Mouse (Mus musculus) midbrain, embryonic 16.5 days (tissue): ENCODE data around the gene Fndc4. TPM values are rescaled to one million over a fixed set of nuclear protein-coding genes. Genes with fewer than 3 reads are reported as not detected.

Experiments
- ATAC-seq: fragments of 200-750 bp; cut with Nextera tagmentation; 2 replicates; pipeline ENCODE4 v1.8.0; 2017; ENCODE audit warnings: moderate TSS enrichment
- H3K27ac ChIP-seq: fragments of 300-500 bp; sonication (generic); 2 replicates; pipeline ENCODE4 v1.5.1; 2014; ENCODE audit warnings: mild to moderate bottlenecking, low read length, mixed read lengths
- H3K27me3 ChIP-seq: fragments of 300-500 bp; sonication (generic); 2 replicates; pipeline ENCODE4 v1.6.1; 2014; ENCODE audit warnings: low read depth, low read length, mixed read lengths; ENCODE audit not compliant: control insufficient read depth, insufficient read depth
- H3K36me3 ChIP-seq: fragments of 300-500 bp; sonication (generic); 2 replicates; pipeline ENCODE4 v1.6.1; 2014; ENCODE audit warnings: mild to moderate bottlenecking, low read length, moderate library complexity, mixed read lengths; ENCODE audit not compliant: control insufficient read depth, insufficient read depth
- H3K4me1 ChIP-seq: fragments of 300-500 bp; sonication (generic); 2 replicates; pipeline ENCODE4 v1.6.1; 2014; ENCODE audit warnings: mild to moderate bottlenecking, low read length, mixed read lengths; ENCODE audit not compliant: control insufficient read depth, insufficient read depth
- H3K4me2 ChIP-seq: fragments of 300-500 bp; sonication (generic); 2 replicates; pipeline ENCODE4 v1.6.1; 2014; ENCODE audit warnings: mild to moderate bottlenecking, low read length, mixed read lengths
- H3K4me3 ChIP-seq: fragments of 300-500 bp; sonication (generic); 2 replicates; pipeline ENCODE4 v1.5.1; 2014; ENCODE audit warnings: low read depth, mild to moderate bottlenecking, low read length, moderate library complexity, mixed read lengths
- H3K9ac ChIP-seq: fragments of 300-500 bp; sonication (generic); 2 replicates; pipeline ENCODE4 v1.6.1; 2014; ENCODE audit warnings: low read depth, low read length, mixed read lengths
- H3K9me3 ChIP-seq: fragments of 300-500 bp; sonication (generic); replicated peaks from 2 replicates; pipeline ENCODE4 v1.6.1; 2014; ENCODE audit warnings: mild to moderate bottlenecking, low read length, mixed read lengths; ENCODE audit not compliant: control insufficient read depth, poor library complexity, severe bottlenecking
- WGBS: fragments of 180-500 bp; shearing (Covaris S2); extraction: QIAGEN DNeasy Blood & Tissue Kit; methylation state at CpG from one replicate; pipeline ENCODE4 v1.1.7; 2014; 5-methylcytosine and 5-hydroxymethylcytosine counted together
- polyA plus RNA-seq: library from polyadenylated mRNA; unstranded; fragments of >200 nt; fragmentation: Nextera tagmentation; extraction: Ambion mirVana; gene quantifications from 2 replicates; pipeline ENCODE4 v1.2.1, GENCODE M21; 2015

Fndc4 gene
- polyA plus RNA-seq, 1 experiment from 2014 or later, result 97.6 TPM

DNA sequence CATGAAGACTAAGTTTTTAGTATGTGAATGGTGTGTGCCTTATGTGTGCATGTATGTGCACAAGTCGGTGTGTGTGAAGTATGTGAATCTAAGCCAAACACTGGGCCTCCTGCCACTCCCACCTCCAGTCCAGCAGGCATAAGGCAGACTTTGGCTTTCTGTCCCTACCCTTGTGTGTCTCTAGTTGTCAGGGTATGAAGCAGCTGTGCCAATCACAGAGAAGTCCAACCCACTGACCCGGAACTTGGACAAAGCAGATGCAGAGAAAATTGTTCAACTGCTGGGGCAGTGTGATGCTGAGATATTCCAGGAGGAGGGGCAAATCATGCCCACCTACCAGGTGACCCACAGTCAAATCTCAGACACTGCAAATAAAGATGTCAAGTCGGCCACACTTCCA lies 2.1 kb upstream of the Fndc4 start:
- no peak overlapping the region for H3K9ac ChIP-seq
- no peaks in the 10 kb centered on the region for H3K9me3 ChIP-seq
- H3K36me3 ChIP-seq, result no peaks in the 10 kb centered on the region
- no peak overlapping the region for H3K27ac ChIP-seq
- H3K4me3 ChIP-seq, result no peak overlapping the region
- H3K4me2 ChIP-seq, result no peak overlapping the region
- H3K4me1 ChIP-seq, result peaks cover 16% of the 10 kb centered on the region
- no peaks in the 10 kb centered on the region for H3K27me3 ChIP-seq
- ATAC-seq, result no peak
- 74% methylated on average over 3 of the region's 3 CpGs for WGBS

DNA sequence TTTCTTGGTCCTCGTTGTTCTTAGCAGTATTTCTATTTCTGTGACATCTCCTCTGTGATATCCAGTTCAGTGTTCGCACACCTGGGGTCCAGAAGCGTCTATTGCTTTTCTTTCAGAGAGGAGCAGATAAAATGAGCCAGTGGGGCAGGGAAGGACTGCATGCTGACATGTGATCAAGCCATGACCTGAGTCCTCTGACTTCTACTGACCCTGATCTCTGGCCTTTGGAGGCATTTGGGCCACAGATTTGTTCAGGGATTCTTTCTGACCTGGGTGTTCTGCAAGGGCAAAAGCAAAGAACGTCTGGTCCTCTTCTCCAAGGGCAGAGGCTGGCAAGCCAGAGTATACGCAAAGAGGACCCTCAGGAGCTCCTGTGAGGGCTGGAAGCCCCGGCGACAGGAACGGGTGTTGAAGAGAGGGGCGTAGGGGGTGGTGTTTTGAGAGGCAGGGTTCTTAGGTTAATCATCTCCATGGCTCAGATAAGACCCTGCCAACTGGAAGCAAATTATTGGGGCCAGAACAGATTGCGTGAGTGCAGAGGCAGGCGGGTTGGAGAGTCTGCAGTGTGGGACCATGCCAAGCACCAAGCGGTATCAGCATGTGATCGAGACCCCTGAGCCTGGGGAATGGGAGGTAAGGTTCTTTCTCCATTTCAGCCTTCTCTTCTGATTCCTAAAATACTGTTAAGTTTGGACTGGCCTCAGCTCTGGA lies 1.3 kb upstream of the Fndc4 start, which contains the start of gene Gckr:
TSS of gene Gckr (plus strand) at position 397 of the 711 bp plus-strand sequence.
- 82% methylated on average over 13 of the region's 13 CpGs for WGBS
- Histone ChIP-seq H3K9ac (peak within 1 kb of the TSS; percentile 96), H3K9me3 (no peaks in the 10 kb centered on the region), H3K36me3 (no peaks in the 10 kb centered on the region), H3K27me3 (no peaks in the 10 kb centered on the region), H3K4me2 (peak within 1 kb of the TSS; percentile 93), H3K4me1 (peaks cover 16% of the 10 kb centered on the region), H3K4me3 (peak within 1 kb of the TSS; percentile 89), H3K27ac (peak within 1 kb of the TSS; percentile 87)
- ATAC-seq, result no peak

GRCm38 (mm10) chr5:31294964-31295605 lies 795 bp downstream of the Fndc4 start:
- Histone ChIP-seq H3K4me3 (peak overlapping the region; percentile 89), H3K9ac (peak overlapping the region; percentile 96), H3K27me3 (no peaks in the 10 kb centered on the region), H3K9me3 (no peaks in the 10 kb centered on the region), H3K4me1 (peaks cover 27% of the 10 kb centered on the region), H3K4me2 (peak overlapping the region; percentile 93), H3K36me3 (no peaks in the 10 kb centered on the region), H3K27ac (peak overlapping the region; percentile 87)
- ATAC-seq, result peak; percentile 20
- WGBS, result 5% methylated on average over 28 of the region's 29 CpGs

DNA sequence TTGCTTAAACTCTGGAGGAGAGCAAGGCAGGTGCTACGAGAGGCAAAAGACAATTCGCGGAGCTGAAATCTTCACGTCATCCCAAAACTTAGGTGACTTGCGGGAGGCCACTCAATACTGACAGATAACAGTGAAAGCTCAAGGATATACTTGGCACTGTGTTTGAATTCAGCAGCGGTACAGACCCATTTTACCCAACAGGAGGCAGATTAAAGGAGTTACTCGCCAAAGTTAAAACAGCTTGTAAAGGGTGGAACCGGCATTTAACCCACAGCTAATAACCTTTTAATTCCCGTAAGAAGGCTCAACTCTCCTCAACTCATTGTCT lies 4.6 kb downstream of the Fndc4 start:
- Histone ChIP-seq H3K36me3 (peaks cover 5% of the 10 kb centered on the region; the same call in 1 of the 2 replicates), H3K9me3 (no peaks in the 10 kb centered on the region), H3K4me1 (peaks cover 30% of the 10 kb centered on the region), H3K27ac (peak overlapping the region; percentile 87), H3K27me3 (no peaks in the 10 kb centered on the region), H3K4me2 (peak overlapping the region; percentile 93), H3K4me3 (peak overlapping the region; percentile 53), H3K9ac (peak overlapping the region; percentile 66)
- WGBS, result 3% methylated on average over 9 of the region's 9 CpGs
- ATAC-seq, result no peak

DNA sequence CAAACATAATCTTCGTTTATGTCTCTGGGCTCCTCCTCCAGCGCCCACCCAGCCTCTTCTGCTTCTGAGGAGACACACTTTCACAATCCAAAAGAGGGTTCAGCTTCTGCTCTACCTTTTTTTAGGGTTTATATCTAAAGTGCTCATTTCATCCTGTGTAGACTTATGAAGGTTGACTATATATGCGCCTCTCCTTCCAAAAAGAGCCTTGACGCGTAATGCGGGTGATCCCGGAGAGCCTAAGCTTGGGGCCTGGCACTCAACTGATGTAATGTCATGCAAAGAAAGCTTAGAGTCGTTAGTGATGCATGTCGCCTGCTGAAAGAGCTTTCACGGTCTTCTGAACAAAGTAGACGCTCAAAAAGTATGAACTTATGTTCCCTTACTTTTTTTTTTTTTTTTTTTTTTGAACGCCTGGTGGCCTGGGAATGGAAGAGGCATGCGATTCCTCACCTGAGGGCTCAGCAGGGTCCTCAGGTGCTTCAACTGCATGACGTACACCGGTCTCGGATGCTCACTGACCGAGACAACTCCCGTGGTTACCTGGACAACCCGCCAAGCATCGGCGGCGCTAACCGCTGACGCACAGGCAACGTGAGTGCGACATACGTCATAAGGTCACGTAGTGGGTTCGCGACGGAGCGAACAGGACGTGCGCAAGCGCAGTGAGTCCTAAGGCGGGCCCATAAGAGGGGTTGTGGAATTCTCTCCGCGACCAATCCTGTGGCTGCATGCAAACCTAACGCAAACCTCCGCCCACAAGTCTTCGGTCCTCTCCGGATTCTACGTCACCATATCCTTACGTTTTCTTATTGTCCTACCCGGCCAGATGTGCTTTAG lies 5.1 kb downstream of the Fndc4 start, which contains the start of gene Ift172:
TSS of gene Ift172 (minus strand) at position 596 of the 840 bp plus-strand sequence.
- Histone ChIP-seq H3K9me3 (no peaks in the 10 kb centered on the region), H3K4me1 (peaks cover 29% of the 10 kb centered on the region), H3K9ac (peak within 1 kb of the TSS; percentile 66), H3K36me3 (peaks cover 9% of the 10 kb centered on the region; the same call in 1 of the 2 replicates), H3K4me2 (peak within 1 kb of the TSS; percentile 93), H3K27me3 (no peaks in the 10 kb centered on the region), H3K4me3 (peak within 1 kb of the TSS; percentile 53), H3K27ac (peak within 1 kb of the TSS; percentile 87)
- peak; percentile 90 for ATAC-seq
- 2% methylated on average over 45 of the region's 45 CpGs for WGBS

DNA sequence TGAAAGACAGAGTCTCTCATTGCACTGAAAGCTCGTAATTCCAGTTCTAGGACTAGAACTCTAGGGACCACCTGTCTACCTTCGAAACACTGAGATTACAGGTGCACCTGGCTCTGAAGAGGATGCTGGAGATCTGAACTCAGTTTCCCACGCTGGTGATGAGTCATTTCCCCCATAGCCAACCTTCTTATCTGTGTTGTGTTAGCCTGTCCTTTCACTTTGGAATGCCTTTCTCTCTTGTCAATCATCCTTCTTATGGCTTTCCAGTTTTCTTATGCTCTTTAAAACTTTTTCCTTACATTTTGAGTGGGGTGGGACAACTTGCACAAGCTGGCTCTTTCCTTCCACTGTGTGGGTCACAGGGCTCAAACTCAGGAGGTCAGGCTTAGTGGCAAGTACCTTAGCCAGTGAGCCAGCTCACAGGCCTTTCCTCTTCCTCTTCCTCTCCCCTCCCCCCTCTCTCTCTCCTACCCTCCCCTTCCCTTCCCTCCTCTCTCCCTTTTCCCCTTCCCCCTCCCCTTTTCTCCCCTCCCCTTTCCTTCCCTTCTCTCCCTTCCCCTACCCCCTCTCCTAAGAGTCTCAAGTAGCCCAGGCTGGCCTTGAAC lies 6.2 kb downstream of the Fndc4 start:
- peaks cover 16% of the 10 kb centered on the region for H3K36me3 ChIP-seq
- no peak overlapping the region for H3K9ac ChIP-seq
- H3K27me3 ChIP-seq, result no peaks in the 10 kb centered on the region
- H3K4me3 ChIP-seq, result no peak overlapping the region
- ATAC-seq, result no peak
- H3K27ac ChIP-seq, result no peak overlapping the region
- H3K9me3 ChIP-seq, result no peaks in the 10 kb centered on the region
- WGBS, result 86% methylated on average over 3 of the region's 3 CpGs
- peaks cover 25% of the 10 kb centered on the region for H3K4me1 ChIP-seq
- peak overlapping the region; percentile 93 for H3K4me2 ChIP-seq

- Histone ChIP-seq H3K9me3 (no peaks in the 10 kb centered on the region), H3K4me3 (no peak overlapping the region), H3K27ac (no peak overlapping the region), H3K4me1 (peaks cover 14% of the 10 kb centered on the region), H3K27me3 (no peaks in the 10 kb centered on the region), H3K9ac (no peak overlapping the region), H3K4me2 (no peak overlapping the region), H3K36me3 (peaks cover 21% of the 10 kb centered on the region)
- WGBS, result 70% methylated on average over 3 of the region's 3 CpGs
- ATAC-seq, result no peak
Observed at GRCm38 (mm10) chr5:31288655-31289054, 7.2 kb downstream of the Fndc4 start.

- ATAC-seq, result no peak
- Histone ChIP-seq H3K27me3 (no peaks in the 10 kb centered on the region), H3K27ac (no peak overlapping the region), H3K9me3 (no peaks in the 10 kb centered on the region), H3K4me1 (peaks cover 14% of the 10 kb centered on the region), H3K4me2 (no peak overlapping the region), H3K4me3 (no peak overlapping the region), H3K9ac (no peak overlapping the region), H3K36me3 (peaks cover 25% of the 10 kb centered on the region)
- 85% methylated on average over 4 of the region's 4 CpGs for WGBS
Observed at GRCm38 (mm10) chr5:31288225-31288624, 7.7 kb downstream of the Fndc4 start.
